Mouse (Mus musculus) lung, postnatal 25 days (tissue): ENCODE results near the gene Glra4.
A peak's percentile ranks its signal among the peaks of the same experiment; 100 is the strongest.

Experiments
- DNase-seq: peaks from one replicate; pipeline ENCODE4 v3.0.0; 2022; ENCODE audit warnings: low spot score

Gene Glra4

DNA sequence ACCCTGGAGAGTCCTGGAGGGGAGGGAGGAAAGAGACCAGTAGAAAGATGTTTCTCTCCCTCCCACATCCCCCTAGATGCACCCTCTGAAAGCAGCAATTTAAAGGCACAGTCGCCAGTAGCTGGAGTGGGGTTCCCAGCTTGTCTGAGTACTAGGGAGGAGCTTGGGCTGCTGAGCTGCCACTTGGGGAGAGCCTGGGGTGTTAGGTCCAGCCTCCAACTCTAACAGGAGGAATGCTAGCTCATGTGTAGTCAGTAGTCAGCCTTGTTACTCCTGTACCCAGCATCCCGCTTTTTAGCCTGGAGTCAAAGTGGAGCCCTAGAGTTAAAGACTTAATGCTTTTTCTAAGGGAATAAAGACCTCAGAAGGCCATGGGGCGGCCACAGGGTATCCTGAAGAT lies at the start of gene Glra4:
Gene Glra4, minus strand, starts transcription at position 101 of the 400 bp plus-strand sequence.
- DNase-seq: no peak

DNA sequence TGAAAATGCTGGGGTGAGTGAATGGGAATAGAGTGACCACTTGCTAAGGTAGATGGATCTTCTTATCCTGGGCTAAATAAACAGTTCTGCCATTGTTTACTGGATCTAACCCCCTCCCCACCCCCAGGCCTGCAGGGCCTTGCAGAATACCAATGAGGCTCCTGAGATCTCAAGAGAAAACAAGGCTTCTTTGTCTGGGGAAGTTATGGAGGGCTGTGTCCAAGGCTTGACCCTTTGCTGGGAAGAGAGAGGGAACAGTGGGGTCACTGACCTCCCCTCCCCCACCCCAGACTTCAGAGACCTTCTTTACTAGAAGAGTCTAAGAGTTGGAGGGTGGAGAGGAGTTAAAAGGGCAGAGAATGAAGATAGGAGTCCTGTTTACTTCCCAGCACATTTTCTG lies 48.7 kb upstream of the Glra4 start:
- DNase-seq: no peak

DNA sequence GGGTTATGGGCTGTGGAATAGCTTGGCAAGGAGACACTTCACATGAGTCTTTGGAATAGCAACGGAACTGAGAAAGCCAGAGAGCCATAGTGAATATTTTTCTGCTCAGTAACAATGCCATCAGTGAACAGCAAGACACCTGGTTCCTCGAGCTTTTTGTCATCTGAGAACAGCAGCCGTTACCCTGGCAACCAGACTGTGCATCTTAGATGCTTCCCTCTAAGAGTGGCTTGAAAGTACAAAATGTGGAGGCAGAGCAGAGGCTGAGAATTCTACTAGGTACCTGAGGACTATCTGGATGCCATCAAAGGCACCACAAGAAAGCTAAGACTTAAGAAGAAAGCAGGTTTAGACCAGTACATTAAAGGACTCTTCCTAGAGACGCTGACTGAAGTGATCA lies 45.1 kb upstream of the Glra4 start:
- DNase-seq: no peak

DNA sequence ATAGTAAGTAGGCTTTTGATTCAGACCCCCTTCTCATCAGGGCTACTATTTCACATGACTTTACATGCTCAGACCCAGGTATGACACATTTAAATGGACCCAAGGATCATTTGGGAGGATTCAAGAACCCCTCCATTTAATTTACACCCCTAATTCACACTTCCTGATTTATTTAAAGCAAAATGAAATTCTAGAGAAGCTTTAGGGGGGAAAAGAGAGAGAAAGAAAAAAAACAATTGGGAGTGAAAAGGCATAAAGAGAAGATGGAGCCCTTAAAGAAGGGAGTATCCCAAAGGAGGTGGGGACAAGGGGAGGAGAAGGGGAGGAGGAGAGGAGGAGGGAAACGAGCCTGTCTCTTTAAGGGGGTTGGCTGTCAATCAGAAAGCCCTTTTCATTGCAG lies 42.4 kb upstream of the Glra4 start, which contains the start of gene Plp1:
Gene Plp1, plus strand, starts transcription at position 301 of the 400 bp plus-strand sequence.
- DNase-seq: no peak

DNA sequence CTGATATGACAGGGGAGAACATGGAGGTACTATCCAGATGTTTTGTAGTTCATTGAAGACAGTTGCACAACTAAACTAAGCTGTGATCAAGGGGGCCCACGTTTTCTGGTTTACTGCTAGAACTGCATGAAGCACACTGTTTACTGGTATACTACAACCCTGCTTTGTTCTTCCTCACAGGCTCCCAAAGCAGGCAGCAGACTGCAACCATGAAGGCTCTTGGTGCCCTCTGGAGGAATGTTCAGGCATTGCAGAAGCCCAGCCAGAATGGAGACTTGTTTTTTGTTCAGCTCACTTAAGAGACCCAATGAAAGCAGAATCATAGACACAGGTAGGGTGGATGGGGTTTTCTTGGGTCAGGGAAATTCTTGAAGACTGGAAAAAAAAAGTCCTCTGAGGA lies 40.3 kb upstream of the Glra4 start:
- peak; percentile 49 for DNase-seq

DNA sequence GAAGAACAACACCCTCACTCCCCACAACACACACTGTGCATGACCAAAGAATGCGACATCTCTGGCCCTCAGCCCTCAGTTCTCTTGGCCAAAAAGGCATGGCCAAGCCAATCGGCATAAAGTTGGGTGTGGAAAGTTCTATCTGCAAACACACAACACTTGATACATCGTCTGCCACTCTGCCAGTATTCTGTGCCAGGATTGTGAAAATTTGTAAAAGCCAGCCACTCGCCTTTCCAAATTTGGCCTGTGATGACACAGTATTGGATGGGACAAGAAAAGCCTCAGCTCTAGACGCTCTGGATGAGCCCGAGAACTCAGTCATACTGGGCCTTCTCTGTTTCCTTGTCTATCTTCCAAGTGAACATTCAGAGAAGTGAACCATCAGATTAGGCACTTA lies 39.8 kb upstream of the Glra4 start:
- DNase-seq: no peak

DNA sequence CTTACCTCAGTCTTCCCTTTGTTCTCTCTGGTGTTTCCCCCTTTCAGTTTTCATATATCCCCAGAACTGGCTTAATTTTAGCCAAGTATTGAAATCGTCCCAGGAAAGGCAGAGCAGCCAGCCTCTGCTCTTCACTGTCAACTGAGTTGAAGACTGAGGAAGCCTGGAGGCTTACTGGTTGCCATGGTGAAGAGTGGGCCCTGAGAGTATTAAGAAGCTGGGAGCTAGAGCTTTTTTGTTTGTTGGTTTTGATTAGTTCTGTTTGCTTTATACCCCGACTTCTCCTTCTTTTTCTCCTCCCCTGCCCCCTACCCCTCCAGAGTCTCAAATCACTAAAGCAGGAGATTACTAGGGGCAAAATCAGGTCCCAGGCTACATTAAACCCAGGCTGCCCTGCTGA lies 17.3 kb upstream of the Glra4 start:
- no peak for DNase-seq

DNA sequence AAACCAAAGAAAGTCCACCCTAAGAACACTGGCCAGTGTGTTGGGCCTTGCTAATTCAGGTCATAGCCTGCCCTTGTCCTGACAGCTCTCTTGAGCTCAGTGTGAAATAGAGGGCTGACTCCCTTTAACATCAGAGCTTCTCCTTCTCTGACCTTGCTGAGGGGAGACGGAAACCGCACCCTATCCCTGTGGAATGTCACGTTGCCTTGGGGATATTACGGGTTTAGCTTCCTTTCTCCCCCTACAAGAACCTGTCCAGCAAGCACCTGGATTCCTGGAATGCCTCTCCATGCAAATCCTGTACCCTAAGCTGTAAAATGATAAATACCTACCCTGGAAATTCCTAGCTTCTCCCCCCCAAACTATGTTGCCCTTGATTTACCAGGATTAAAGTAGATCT lies 9.5 kb upstream of the Glra4 start:
- no peak for DNase-seq

DNA sequence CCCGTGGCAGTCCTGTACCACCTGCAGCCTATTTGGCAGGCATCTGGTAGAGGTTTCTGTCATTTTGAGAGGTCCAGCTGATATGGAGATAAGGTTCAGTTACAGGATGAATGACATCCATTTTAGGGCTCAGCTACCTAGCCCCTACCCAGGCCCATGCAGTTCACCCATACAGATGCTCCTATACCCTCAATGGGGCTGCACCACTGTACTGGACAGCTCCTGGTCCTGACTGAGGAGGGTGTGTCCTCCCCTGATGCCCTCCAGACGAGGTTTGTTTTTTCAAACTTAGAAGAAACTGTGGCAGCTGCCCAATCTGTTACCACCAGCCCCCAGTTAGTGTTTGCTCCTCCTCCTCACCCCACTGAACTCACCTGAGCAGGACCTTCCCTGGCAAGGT lies 679 bp downstream of the Glra4 start:
- no peak for DNase-seq

DNA sequence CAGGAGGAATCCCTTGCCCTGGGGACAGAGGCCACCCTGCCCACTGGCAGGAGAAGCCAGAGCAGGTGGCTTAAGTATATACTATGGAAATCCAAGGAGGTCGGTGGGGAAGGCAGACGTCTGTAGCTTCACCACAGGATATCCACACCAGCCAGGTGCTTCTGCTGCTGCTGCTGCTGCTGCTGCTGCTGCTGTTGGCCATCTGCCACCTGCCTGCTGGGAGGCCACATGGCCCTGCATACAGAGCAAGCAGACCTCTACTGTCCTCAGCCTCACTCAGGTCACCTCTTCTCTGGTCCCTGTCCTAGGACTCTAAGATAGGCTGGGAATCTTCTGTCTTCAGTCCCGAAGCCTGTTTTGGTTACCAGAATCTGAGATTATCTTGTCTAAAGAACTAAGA lies 1.9 kb downstream of the Glra4 start:
- no peak for DNase-seq

DNA sequence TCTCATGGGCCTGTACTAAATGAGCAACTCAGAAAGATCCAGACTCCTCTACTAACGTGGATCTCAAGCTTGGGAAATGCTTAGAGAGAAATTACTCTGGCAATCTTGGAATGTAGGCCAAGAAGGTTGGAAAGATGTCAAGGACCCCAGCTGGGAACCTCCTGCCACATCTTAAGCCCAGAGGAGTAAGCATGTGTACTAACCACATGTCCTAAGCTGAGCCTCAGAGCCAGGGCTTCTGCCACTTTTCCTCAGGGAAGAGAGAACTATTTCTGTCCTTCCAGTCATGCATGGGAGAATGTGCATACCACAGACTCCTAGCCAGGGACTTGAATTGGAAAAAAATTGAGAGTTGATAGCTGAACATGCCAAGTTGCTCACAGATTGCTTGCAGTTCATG lies 6.9 kb downstream of the Glra4 start:
- no peak for DNase-seq

DNA sequence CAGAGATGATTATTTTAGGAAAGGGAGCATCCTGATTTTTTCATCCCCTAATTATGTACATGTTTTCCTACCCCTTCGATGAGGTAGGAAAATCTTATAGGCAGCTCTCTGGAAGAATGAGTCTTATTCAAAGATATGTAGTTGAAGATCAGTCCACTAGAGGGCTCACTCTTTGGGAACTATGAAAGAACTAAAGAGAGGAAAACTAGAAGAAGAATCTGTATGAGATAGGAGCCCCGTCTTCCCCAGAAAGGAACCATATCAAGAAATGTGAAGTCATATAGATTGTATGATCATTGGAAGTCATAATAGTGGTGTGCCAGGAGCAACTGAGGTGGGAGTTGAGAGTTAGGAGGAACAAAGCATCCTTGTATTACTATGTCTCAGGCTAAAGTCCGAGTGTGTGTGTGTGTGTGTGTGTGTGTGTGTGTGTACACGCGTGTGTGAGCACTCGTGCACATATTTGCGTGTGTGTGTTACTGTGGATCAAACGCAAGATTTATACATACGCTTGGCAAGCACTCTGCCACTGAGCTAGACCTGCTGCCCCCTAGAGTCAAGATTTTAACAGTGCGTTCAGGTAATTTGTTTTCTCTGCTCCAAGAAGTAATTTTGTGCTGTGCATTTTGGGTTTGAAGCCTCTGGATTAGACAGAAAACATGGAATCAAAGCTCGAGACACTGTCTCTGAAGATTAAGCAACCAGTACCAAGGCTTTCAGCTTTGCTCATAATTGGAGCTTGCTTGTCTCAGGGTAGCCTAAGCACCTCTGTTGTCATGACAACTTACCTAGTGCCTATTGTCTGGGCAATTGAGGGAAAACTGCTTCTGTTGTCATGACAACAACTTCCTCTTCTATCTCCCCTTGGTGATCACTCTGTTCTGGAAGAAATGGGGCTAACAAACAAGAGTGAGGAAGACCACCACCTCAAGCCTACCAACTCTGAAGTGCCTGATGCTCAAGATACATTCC lies 18.6 kb downstream of the Glra4 start:
- no peak for DNase-seq

DNA sequence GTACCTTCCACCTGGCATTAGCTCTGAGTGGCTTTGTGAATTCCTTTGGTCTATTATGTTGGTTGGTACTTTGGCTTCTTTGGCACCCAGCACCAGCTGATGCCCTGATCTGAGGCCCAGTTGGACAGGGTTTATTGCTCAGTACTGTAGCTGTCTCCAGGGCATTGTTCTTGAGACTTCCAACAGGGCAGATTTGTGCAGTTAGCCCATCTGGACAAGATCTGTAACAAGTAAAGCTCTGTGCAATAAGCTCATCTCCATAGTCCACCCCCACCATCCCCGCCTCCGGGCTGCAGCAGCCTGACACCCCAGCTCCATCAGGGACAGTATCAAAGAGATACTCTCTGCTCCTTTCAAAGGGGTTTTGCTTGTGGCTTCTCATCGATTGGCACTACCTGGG lies 24.5 kb downstream of the Glra4 start:
- peak; percentile 14 for DNase-seq

DNA sequence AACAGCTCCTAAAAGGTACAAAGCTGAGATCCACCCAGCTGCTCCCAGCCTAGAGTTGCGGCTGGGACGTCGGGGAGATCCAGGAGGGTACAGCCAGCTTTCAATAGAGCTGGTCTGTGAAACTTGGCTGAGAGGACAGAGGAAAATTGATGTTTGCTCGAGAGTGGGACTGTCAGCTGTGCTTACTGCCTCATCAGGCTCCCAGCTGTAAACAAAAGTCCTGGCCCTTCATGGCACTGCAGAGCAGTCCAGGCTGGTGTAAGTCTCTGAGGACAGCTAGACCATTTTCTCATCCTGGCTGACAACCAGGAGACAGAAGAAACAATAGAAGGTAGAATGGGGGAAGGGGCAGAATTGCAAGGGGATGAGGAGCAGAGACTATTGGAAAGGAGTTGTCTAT lies 30.6 kb downstream of the Glra4 start:
- DNase-seq: no peak

DNA sequence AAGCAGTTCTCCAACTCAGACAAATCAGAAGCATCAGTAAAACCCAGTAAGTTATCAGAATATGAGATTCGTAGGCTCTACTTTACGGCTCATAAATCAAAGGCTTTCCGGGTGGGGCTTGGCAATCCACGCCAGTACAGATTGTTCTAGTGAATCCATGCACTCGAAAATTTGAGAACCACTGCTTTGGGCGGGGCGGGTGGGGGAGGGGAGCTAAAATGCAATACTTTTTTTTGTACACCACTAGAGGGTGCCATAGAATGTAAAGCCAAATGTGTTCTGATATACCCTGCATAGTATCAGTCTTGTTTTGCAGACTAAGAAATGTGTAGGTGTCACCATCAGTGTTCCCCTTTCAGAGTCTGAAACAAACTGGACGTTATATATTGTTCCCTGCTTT lies 35.3 kb downstream of the Glra4 start:
- DNase-seq: peak; percentile 19

DNA sequence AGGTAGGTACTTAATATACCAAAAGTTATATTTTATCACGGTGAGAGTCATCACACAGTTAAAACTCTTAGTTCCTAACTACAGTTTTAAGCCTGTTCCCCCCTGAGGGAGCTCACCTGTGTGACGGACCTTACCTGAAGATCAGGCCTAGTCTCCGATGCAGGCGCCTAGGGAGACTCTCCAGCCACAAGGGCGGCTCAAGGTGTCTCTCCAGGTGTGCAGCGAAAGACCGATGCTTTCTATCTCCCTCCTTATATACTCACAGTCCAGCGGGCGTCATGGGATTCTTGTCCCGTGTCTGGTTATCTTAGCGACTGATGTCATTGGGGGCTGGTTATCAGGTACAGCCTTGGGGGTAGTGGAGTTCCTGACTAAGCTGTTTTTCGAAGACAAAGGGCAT lies 36.5 kb downstream of the Glra4 start, which contains the start of gene Morf4l2:
Gene Morf4l2, minus strand, starts transcription at position 232 of the 400 bp plus-strand sequence.
- no peak for DNase-seq

DNA sequence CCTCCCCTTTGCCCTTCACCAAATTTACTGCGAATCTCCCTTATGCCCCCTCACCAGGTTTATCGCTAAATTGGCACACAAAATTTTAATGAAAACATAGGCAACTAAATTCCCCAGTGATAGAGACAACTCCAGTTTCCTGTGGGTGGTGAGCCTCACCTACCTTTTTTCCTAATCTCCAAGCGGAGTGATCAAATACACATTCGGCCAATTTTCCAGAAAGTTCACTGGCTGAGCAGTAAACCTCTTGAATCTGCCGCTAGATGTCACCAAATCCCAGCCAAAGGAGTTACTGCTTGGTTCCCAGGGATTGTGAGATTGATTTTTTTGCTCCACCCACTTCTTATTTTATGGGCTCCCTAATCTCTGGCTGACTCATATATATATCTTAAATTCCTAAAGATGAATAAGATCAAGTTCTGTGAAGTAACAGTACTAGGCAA lies 37.3 kb downstream of the Glra4 start:
- peak; percentile 79 for DNase-seq

DNA sequence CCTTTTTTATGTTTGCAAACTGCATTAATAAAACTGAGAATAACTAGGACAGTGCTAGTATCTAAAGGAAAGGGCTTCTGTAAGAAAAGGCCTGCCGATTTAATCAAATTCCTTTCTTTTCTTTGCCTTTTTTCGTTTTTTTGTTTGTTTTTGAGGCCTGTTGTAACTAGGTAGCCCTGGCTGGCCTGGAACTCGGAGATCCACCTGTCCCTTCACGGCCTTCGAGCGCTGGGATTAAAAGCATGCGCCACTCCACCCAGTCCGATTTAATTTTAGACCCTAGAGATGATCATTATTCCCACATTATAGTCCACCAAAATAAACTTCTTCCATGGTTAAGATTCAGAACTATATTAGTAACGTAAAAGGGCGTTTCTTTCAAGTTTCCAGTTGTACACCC lies 37.7 kb downstream of the Glra4 start:
- DNase-seq: no peak

DNA sequence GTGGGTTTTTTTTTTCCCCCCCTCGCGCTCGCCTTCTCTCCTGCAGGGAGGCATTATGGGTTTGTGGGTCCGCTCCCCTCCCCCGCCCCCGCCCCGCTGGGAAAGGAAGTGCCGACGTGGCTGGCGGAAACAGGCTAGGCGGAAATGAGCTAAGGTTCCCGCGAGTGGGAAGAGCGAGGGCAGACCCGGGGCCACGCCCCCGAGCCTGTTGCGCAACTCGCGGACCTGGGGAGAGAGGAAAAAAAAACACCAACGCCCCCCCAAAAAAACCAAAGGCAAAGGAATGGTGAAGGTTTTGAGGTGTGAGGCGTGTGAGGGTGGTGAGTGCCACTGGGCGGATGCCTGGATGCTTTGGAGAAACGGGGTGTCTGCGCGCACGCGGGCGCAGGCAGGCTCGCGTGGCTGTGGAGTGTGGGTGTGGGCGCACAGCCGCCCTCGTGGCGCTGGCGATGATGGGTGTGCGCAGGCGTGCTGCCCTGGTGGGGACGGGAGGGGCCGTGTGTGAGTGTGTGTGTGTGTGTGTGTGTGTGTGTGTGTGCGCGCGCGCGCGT lies 38.2 kb downstream of the Glra4 start:
- peak; percentile 77 for DNase-seq

DNA sequence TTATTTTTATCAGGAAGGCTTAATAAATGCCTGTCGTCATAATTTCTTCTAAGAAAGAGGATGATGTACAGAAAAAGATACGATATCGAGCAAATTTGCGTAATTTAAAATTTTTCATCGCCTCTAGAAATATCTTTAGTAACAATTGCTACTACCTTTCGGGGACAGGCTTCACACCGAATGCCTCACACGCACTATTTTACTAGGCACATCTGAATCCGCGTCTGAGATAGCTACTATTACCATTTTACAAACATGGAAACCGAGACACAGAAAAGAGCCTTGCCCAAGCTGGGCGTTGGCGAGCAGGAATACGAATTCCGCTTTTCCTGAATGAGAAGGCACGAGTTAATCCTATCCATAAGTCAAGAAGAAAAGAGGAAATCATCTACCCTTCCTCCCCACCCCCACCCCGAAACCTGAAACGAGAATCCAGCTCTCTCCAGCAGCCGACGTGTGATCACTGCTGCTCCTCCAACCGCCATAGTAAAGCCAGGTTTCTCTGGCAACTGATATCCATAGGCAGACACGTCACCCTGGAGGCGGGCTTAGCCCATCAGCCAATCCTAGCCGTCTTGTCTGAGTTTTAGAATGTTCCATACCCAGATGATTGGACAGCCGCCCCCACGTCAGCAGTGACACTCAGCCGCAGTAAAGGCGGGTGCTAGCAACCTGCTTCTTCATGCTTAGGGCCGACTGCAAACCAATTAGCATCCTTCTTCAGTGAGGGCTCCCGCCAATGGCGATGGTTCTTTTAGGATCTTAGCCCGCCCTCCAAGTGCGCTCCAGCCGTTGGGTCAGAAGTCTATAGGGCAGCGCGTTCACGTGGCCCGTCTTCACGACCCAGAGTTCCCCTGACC lies 38.9 kb downstream of the Glra4 start:
- peak; percentile 97 for DNase-seq

DNA sequence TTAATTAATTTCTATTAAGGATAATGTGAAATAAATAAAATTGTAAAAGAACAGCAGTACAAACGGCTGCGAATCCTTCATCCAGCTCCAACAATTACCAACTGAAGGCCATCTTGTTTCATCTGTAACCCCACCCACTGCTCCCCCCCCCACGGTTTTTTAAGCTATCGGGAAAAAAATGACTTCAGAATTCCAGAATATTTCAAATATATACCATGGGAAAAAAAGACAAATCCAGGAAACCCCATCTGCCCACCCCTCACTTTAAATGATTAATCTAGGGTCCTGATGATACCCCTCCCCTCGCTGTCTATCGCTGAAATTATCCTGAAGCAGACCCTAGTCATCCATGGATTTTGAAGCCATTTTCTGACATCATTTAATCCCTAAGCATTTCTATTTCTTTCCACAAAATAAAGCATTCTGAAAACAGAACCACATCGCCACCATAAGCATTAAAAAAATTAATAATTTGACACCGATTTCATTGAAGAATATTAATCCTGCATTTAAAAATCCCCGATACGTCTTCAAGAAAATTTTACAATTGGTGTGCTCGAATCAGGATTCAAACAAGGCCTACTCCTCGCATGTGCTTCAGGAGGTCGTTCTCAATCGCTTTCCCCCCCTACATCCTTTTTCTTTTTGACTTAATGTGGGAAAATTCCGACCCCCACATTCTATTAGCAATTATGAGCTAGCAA lies 39.7 kb downstream of the Glra4 start:
- DNase-seq: no peak

DNA sequence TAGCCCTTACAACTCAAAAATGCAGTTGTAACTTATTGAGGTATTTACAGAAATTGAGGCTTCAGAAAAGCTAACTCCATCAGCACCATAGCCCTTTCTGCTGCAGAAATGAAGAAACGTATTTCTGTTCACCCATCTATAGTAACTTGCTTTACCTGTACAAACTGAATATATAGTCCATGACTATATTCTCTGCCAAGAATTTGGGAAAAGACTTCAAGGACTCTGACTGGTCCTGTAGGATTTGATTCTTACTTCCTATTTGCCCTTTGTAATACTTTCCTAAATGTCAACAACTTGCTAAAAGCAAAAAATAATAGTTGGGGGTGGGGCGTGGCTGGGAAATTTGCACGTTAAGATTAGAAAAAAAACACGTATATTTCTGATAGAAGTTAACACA lies 47.9 kb downstream of the Glra4 start:
- no peak for DNase-seq
